Mouse (Mus musculus) liver, embryonic 16.5 days (tissue): ENCODE measurements around the gene Cd209b. TPM values are rescaled to one million over a fixed set of nuclear protein-coding genes. Genes with fewer than 3 reads are reported as not detected.

Experiments used
- ATAC-seq: fragments of 200-750 bp; cut with Nextera tagmentation; 2 replicates; pipeline ENCODE4 v1.8.0; 2017; ENCODE audit warnings: low read depth, mild to moderate bottlenecking, moderate number of reproducible peaks, moderate library complexity
- H3K27ac ChIP-seq: fragments of 300-500 bp; sonication (generic); 2 replicates; pipeline ENCODE4 v1.5.1; 2014; ENCODE audit warnings: mild to moderate bottlenecking, low read length
- H3K27me3 ChIP-seq: fragments of 300-500 bp; sonication (generic); 2 replicates; pipeline ENCODE4 v1.6.1; 2014; ENCODE audit warnings: low read depth, low read length, mixed read lengths; ENCODE audit not compliant: control insufficient read depth, insufficient read depth
- H3K36me3 ChIP-seq: fragments of 300-500 bp; sonication (generic); 2 replicates; pipeline ENCODE4 v1.6.1; 2014; ENCODE audit warnings: mild to moderate bottlenecking; ENCODE audit not compliant: control insufficient read depth, insufficient read depth
- H3K4me1 ChIP-seq: fragments of 300-500 bp; sonication (generic); 2 replicates; pipeline ENCODE4 v1.6.1; 2014; ENCODE audit warnings: low read depth, low read length, mixed read lengths; ENCODE audit not compliant: control insufficient read depth
- H3K4me2 ChIP-seq: fragments of 300-500 bp; sonication (generic); 2 replicates; pipeline ENCODE4 v1.6.1; 2014; ENCODE audit warnings: low read depth, low read length, mixed read lengths
- H3K4me3 ChIP-seq: fragments of 300-500 bp; sonication (generic); 2 replicates; pipeline ENCODE4 v1.5.1; 2014; ENCODE audit warnings: low read depth, mild to moderate bottlenecking, low read length
- H3K9ac ChIP-seq: fragments of 300-500 bp; sonication (generic); 2 replicates; pipeline ENCODE4 v1.6.1; 2014; ENCODE audit warnings: low read depth, low read length
- H3K9me3 ChIP-seq: fragments of 300-500 bp; sonication (generic); replicated peaks from 2 replicates; pipeline ENCODE4 v1.6.1; 2016; ENCODE audit warnings: low read length; ENCODE audit not compliant: control insufficient read depth
- WGBS: fragments of 180-500 bp; shearing (Covaris S2); extraction: QIAGEN DNeasy Blood & Tissue Kit; methylation state at CpG from one replicate; pipeline ENCODE4 v1.1.7; 2014; ENCODE audit not compliant: insufficient replicate concordance; 5-methylcytosine and 5-hydroxymethylcytosine counted together
- polyA plus RNA-seq: library from polyadenylated mRNA; unstranded; fragments of >200 nt; fragmentation: Nextera tagmentation; extraction: Ambion mirVana; gene quantifications from 2 replicates; pipeline ENCODE4 v1.2.1, GENCODE M21; 2015

Gene Cd209b
- 0.06 TPM in 1 of 2 replicates, not detected in the other for polyA plus RNA-seq

DNA sequence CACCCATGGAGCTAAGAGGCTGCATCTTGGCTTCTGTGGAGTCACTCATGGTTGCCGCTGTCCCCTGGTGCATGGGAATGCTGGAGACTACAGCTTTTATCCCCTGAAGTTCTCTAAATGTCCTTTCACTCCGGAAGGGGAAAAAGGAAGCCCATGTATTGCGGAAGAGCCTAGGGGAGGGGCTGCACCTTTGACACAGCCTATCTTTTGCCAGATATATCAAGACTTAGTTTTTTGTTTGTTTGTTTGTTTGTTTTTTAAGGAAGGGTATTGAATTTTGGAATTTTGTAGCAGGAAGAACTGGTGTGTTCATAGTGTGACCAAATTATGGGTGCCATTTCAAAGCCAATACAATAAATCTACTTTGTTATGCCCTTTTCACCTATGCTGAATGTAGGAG lies at the start of gene Cd209b:
Cd209b (minus strand) TSS at position 101 of the 400 bp plus-strand sequence.
- Histone ChIP-seq H3K27me3 (no peaks in the 10 kb centered on the region), H3K36me3 (no peaks in the 10 kb centered on the region), H3K4me2 (no peak within 1 kb of the TSS), H3K9me3 (no peaks in the 10 kb centered on the region), H3K27ac (no peak within 1 kb of the TSS), H3K4me3 (no peak within 1 kb of the TSS), H3K9ac (no peak within 1 kb of the TSS), H3K4me1 (no peaks in the 10 kb centered on the region)
- no peak for ATAC-seq
- 77% methylated on average over 3 of the region's 3 CpGs for WGBS

DNA sequence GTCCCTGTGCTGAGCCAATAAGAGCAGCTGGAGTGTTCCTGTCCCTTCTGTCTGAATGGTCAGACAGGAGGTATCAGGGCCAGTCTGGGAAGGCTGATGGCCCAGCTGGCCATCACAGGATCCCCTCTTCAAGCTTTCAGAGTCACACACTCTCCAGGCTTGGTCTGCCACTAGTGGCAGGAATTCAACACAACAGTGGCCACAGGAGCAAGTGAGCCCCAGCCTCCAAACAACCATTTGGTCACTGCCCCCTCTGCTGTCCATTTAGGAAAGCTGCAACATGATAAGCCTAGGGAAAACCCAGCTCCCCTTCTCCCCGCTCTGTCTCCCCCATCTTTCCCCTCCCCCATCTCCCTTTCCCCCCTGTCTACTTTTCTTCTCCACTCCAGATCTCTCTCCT lies 29.4 kb upstream of the Cd209b start:
- Histone ChIP-seq H3K27me3 (no peaks in the 10 kb centered on the region), H3K4me2 (no peak overlapping the region)
- WGBS = 31% methylated on average over 1 of the region's 1 CpGs

DNA sequence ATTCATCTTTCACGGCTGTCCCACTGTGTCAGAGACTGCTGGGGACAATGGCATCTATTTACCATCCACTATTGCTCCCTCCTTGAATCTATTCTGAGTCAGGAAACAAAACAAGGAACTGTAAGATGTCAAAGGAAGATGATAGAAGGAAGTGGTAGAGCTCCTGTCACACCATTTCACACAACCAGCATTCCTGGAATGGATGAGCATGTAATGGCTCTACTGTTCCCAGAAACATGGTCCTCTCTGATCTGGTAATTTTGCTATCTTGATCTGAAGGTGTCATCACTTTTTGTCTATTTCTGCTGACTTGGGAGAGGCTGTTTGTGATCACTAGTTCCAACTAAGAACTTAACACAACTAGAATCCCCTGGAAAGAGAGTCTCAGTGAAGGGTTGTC lies 28.0 kb upstream of the Cd209b start, which contains the start of gene Cd209c:
Cd209c (minus strand) TSS at position 101 of the 400 bp plus-strand sequence.
- no peak for ATAC-seq
- no peaks in the 10 kb centered on the region for H3K27me3 ChIP-seq
- H3K27ac ChIP-seq = no peak within 1 kb of the TSS
- H3K9me3 ChIP-seq = no peaks in the 10 kb centered on the region
- H3K4me3 ChIP-seq = no peak within 1 kb of the TSS
- no peak within 1 kb of the TSS for H3K4me2 ChIP-seq
- 47% methylated on average over 1 of the region's 1 CpGs for WGBS
- no peak within 1 kb of the TSS for H3K9ac ChIP-seq
- no peaks in the 10 kb centered on the region for H3K4me1 ChIP-seq
- no peaks in the 10 kb centered on the region for H3K36me3 ChIP-seq

More for the DNA sequence above, 29.4 kb upstream of the Cd209b start:
- Histone ChIP-seq H3K9ac (no peak overlapping the region), H3K27ac (no peak overlapping the region), H3K36me3 (no peaks in the 10 kb centered on the region), H3K4me3 (no peak overlapping the region), H3K9me3 (no peaks in the 10 kb centered on the region), H3K4me1 (no peaks in the 10 kb centered on the region)
- no peak for ATAC-seq

DNA sequence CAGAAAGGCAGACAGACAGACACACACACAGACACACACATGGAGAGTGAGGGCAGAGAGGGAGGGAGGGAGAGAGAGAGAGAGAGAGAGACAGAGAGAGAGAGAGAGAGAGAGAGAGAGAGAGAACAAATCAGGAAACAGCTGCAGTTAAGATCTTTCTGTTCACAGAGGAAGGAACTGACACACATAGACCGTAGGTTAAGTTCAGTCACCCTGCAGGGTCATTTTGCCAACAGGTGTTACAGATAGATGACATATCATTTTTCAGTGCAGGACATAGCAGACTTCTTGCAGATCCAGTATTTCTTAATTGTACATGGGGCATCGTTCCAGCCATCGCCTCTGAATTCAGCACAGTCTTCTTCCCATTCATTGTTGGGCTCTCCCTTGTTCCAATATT lies 13.4 kb upstream of the Cd209b start:
- H3K9ac ChIP-seq = no peak overlapping the region
- no peaks in the 10 kb centered on the region; the same call in 1 of the 2 replicates for H3K9me3 ChIP-seq
- no peaks in the 10 kb centered on the region for H3K36me3 ChIP-seq
- WGBS = 64% methylated on average over 3 of the region's 3 CpGs
- H3K4me3 ChIP-seq = no peak overlapping the region
- no peak overlapping the region for H3K4me2 ChIP-seq
- no peak overlapping the region for H3K27ac ChIP-seq
- no peak for ATAC-seq
- H3K4me1 ChIP-seq = no peaks in the 10 kb centered on the region
- no peaks in the 10 kb centered on the region for H3K27me3 ChIP-seq

DNA sequence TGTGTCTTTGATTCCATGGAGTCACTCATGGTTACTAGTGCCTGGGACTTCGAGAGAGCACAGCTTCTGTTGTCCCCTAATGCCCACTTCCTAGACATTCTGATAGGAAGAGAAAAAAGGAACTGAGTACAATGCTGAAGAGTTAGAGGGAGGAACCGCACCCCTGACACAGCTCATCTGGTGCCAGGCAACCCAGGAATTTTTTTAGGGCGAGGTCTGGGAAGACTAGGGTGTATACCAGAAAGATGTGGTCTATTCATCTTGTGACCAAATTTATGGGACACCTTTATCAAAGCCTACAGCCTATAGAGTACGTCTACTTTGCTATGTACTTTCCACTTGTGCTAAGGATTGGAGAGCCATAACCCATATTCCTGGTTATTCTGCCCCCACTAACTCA lies 48.2 kb downstream of the Cd209b start, which contains the start of gene Cd209d:
Cd209d (minus strand) TSS at position 101 of the 400 bp plus-strand sequence.
- Histone ChIP-seq H3K27me3 (no peaks in the 10 kb centered on the region), H3K9me3 (no peaks in the 10 kb centered on the region), H3K9ac (no peak within 1 kb of the TSS), H3K27ac (no peak within 1 kb of the TSS), H3K36me3 (no peaks in the 10 kb centered on the region), H3K4me2 (no peak within 1 kb of the TSS), H3K4me1 (no peaks in the 10 kb centered on the region), H3K4me3 (no peak within 1 kb of the TSS)
- WGBS = 40% methylated on average over 4 of the region's 4 CpGs
- ATAC-seq = no peak

DNA sequence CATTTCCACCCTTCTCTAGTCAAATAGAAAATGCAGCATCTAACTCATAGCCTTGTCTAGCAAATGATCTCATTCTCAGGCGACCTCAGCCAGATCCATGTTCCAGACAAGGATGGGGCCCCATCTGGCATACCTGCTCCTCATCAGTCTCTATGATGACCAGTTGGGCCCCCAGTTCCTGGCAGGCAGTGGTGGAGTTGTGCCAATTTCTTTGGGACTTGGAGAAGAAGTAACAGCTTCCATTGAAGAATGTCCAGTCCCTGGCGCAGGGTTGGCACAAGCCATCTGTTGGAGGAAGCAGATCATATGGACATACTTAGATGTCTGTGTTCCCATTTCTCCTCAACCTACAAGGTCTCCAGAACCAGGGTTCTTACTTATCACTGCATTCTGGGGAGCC lies 50.5 kb downstream of the Cd209b start:
- Histone ChIP-seq H3K9ac (no peak overlapping the region), H3K36me3 (no peaks in the 10 kb centered on the region), H3K9me3 (no peaks in the 10 kb centered on the region), H3K27me3 (no peaks in the 10 kb centered on the region), H3K4me3 (no peak overlapping the region), H3K4me1 (no peaks in the 10 kb centered on the region), H3K4me2 (no peak overlapping the region), H3K27ac (no peak overlapping the region)
- 56% methylated on average over 2 of the region's 2 CpGs for WGBS
- no peak for ATAC-seq

Other genes with a start within 250 kb of the Cd209b start
- gene Fcer2a, start 232.7 kb downstream of the Cd209b start, polyA plus RNA-seq = not detected in 2 replicates
- gene Clec4g, start 206.2 kb downstream of the Cd209b start, polyA plus RNA-seq = 8.2 and 10.3 TPM in 2 replicates
- gene Cd209a, start 177.9 kb downstream of the Cd209b start, polyA plus RNA-seq = 0.07 and 0.24 TPM in 2 replicates
- not detected in 2 replicates for gene Cd209e, start 72.5 kb downstream of the Cd209b start, polyA plus RNA-seq
- not detected in 2 replicates for gene Cd209d, start 48.3 kb downstream of the Cd209b start, polyA plus RNA-seq
- gene Cd209c, start 27.9 kb upstream of the Cd209b start, polyA plus RNA-seq = 0.06 TPM in 1 of 2 replicates, not detected in the other
- gene Cd209f, start 179.0 kb upstream of the Cd209b start, polyA plus RNA-seq = 2.5 and 3.3 TPM in 2 replicates
- 0.12 and 0.21 TPM in 2 replicates for gene Cd209g, start 207.3 kb upstream of the Cd209b start, polyA plus RNA-seq
- 5.7 and 6.0 TPM in 2 replicates for gene Evi5l, start 239.7 kb upstream of the Cd209b start, polyA plus RNA-seq